Mouse (Mus musculus): ENCODE measurements at regions not wholly inside any gene's neighbourhood (a gene's known extent, or its start where the extent isn't known, plus 50 kb on each side); places are given as distances from the start of the nearest gene placed in this dataset.

DNA sequence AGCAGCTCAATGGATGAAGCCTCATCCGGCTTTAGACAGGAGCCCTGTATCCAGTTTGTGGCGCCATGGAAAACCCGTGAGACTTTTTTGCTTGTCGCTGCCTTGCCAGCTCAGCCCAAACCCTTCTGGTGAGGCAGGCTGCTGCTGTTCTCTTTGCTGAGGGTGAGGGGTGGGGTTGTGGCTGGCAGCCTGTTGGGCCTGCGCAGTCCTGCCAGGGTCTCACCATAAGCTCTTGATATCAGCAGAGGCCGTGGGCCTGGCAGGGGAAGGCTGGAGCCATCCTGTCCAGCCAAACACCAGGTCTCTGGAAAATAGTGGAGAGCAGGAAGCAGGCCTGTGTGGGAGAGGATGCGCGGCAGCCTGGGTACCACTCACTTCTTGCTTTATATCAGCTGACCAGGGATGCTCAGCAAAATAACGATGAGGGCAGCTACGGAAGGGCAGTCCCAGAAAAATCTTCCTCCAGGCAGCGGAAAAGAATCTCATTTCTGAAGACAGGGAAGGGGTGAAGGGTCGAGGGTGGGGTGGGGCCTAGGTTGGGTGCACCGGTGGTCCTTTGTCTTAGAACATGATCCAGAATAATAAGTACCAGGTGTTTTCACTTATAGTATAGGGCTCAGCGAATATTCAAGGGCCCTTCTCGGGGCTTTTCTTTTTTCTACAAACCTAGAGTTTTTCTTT lies 73.4 kb upstream of the Medag start:
- peak; percentile 59 for DNase-seq

DNA sequence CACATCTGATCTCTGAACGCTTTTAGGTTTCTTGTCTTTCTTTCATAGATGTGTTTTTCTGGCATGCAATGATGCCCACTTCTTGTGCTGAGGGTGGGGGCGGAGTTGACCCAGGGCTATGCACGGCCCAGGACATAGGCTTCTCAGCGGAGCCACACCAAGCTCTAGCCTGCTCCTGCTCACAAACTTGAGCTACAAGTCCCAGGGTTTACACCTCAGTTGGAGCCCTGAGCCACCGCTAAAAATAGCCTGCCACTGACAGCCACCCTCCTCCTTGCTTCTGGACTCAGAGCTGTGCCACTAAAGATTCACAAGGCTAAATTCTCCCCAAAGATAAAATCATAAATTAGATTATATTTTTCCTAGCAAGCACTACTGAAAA lies 72.9 kb upstream of the Medag start:
- DNase-seq: peak; percentile 33

DNA sequence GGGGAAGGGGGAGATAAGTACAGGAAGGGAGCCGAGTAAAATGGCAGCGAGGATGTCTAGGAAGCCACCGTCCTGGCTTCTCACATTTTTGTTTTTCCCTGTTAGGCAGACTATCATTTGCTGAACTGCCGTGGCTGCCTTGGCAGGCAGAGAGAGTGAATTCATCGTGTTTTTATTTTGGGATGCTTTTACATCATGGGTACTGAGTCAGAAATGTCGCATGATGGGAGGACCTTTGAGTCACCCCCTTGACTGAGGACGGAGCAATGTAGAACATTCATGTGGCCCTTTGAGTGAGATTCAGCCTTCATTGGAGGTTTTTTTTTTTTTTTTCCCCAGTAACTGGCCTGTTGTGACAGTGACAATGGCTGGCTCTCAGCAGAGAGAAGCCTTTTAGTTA lies 71.2 kb upstream of the Medag start:
- peak; percentile 36 for DNase-seq

DNA sequence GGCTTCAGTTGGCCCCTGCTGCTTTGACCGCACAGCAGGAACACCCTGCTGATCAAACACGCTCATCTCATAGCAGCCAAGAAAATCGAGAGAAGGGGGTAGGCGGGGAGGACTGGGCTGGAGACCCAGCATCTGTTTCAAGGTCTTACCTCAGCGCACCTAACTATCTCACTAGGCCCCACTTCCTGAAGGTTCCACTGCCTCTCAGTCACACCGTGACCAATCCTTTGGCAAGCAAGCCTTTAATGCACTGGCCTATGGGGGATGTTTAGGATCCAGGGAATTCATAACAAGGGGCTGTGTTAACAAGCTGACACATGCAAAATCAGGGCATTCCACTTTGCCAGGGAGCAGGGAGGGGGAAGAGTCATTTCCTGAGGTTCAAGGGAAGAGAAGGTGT lies 70.1 kb upstream of the Medag start:
- DNase-seq: no peak

DNA sequence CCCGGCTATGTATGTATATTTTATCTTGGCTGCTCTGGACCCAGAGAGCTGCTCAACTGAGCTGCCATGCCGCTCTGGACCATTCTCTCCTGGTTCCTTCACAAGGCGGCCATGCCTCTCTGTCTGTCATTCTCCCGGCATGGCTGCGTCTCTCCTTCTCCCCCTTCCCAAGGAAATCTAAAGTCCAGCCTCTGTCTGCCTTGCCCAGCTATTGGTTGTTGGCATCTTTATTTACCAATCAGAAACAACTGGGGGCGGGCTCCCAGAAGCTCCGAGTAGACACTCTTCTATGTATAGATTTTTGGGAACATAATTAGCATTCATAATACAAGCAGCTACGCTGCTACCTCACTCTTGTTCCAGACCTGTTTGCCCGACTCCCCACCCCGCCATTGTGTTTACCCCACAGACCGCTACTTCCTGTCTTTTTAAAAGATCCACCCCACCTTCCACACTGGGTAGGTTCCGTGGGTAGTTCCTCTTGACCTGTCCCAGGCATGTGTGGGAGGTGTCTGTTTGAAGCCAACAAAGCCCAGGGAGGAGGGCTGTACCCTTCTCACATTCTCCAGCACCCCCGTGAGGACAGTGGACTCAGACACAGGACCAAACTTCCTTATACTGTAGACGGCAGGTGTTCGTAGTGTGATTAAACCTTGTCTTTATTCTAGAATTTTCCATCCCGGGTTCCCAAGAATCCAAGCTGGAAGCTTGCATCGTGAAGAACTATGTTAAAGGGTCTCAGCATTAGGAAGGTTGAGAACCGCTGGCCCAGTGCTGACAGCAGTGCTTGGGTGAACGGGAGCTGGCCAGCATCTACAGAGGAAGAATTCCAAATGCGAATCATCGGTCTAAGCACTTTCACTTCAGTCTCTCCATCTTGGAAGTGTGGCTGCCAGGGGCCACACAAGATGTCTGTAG lies 67.7 kb upstream of the Medag start:
- DNase-seq: no peak

- DNase-seq: no peak
Observed at GRCm38 (mm10) chr5:149344528-149344855, 67.1 kb upstream of the Medag start.

- no peak for DNase-seq
Observed at GRCm38 (mm10) chr5:149345161-149345560, 66.4 kb upstream of the Medag start.

DNA sequence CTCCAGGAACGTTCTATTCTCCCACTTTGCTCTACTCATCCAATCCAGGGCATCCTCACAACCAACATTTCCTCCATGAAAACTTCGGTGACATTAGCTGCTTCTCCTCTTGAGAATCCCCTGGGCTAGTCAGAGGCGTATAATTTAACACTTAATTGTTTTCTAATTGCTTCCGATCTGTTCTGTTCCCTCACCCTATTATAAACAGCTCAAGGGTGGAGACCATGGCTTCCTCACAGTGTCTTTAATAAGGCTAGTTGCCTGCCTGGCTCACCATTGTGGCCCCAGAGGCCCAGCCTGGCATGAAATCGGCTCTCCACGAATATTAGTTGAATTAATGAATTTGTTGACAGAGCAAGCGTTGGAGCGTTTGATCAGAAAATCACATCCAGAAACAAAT lies 61.9 kb upstream of the Medag start:
- DNase-seq: no peak

DNA sequence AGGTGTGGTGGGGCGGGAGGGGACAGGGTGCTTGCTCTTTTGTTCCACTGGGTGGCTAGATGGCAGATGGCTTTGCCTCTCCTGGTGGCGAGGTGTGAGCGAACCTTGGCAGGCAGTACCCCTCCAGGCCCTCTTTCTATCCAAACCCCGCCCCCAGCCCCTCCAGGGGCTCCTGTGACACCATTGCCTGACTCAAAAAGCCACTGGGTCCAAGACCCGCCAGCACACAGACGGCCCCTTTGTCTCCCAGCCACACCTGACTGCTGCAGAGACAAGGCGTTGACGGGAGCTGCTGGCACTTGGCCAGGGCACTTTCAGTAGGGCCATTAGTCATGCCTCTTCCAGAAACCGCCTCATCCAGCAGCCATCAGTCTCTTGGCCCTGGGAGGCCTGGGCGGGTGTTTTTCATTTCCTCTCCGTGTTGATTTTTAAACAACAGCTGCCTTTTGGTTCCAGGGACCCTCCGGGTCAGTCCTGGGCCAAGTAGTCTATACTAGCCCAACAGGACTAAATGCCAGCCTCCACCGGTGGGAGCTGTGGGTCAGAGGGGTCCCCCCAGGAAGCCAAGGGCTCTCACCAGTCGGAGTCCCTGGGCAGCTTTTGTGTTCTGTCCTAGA lies 58.4 kb upstream of the Medag start:
- no peak for DNase-seq

DNA sequence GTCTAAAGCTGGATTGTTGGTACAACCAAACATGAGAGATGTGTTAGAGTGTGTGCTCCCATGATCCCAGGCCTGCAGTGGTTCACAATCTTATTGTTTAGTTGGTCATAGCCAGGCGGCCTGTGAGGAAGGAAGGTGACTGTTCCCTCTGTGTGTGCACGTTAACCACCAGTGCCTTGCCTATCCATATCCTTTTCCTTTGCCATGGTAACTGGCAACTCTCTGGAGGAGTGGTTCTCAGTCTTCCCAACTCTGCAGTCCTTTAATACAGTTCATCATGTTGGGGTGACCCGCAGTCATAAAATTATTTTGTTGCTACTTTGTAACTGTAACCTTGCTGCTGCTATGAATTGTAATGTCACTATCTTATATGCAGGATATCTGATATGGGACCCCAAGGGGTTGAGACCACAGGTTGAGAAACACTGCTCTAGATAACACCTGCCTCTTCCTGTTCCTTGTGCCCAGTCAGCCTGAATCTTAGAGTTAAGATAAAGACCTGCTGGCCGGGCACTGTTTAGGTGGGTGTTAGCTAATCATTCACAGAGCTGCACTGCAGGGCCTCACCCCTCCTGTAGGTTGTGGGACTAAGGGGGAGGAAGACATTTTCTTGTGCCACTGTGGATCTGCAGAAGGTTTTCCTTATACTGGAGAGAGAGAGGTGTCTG lies 57.0 kb upstream of the Medag start:
- no peak for DNase-seq

DNA sequence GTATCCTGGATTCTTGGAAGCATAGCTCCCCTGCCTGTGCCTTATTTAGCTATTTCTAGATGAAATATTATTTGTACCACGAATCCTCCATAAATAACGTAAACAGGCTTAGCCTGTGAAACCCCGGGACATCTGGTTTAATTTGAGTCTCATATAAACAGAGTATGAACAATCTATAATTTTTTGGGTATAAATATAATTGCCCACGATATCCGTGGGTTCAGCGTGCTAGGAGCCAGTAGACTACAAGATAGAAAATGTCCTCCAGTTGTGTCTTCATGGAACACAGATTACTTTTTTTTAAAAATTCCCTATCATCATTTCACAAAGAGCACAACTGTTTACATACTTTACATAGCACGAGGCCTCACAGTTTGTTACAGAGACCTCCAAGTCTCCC lies 56.4 kb upstream of the Medag start:
- DNase-seq: no peak

DNA sequence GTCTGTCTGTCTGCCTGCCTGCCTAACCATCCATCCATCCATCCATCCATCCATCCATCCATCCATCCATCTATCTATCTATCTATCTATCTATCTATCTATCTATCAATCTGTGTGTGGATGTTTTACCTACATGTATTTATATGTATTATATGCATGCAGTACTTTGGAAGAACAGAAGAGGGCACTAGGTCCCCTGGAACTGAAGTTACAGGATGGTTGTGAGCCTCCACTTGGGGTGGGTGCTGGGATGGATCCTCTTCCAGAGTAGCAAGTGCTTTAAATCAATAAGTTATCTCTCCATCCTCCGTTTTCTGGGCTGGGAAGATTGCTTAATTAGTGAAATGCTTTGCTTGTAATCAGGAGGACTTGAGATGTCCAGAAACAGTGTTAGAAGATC lies 54.6 kb upstream of the Medag start:
- no peak for DNase-seq
